Mouse (Mus musculus) midbrain, postnatal 0 days (tissue): Measurements from ENCODE around the gene Pld2. TPM values are rescaled to one million over a fixed set of nuclear protein-coding genes. Genes with fewer than 3 reads are reported as not detected.

Experiments used
- ATAC-seq: fragments of 200-750 bp; cut with Nextera tagmentation; 2 replicates; pipeline ENCODE4 v1.8.0; 2017; ENCODE audit warnings: moderate number of reproducible peaks, mild to moderate bottlenecking, moderate TSS enrichment, moderate library complexity; ENCODE audit not compliant: low FRiP score
- DNase-seq: peaks from one replicate; pipeline ENCODE4 v3.0.0-alpha.2; 2015; ENCODE audit warnings: low spot score
- H3K27ac ChIP-seq: fragments of 300-500 bp; sonication (generic); 2 replicates; pipeline ENCODE4 v1.5.1; 2014; ENCODE audit warnings: low read depth, mild to moderate bottlenecking, low read length, mixed read lengths
- H3K27me3 ChIP-seq: fragments of 300-500 bp; sonication (generic); 2 replicates; pipeline ENCODE4 v1.6.1; 2014; ENCODE audit warnings: low read length, control low read depth, mixed read lengths; ENCODE audit not compliant: insufficient read depth
- H3K36me3 ChIP-seq: fragments of 300-500 bp; sonication (generic); 2 replicates; pipeline ENCODE4 v1.6.1; 2014; ENCODE audit warnings: low read length, control low read depth, mixed read lengths; ENCODE audit not compliant: insufficient read depth
- H3K4me1 ChIP-seq: fragments of 300-500 bp; sonication (generic); 2 replicates; pipeline ENCODE4 v1.6.1; 2014; ENCODE audit warnings: mild to moderate bottlenecking, control low read depth, antibody characterized with exemption, low read length, mixed read lengths; ENCODE audit not compliant: insufficient read depth
- H3K4me2 ChIP-seq: fragments of 300-500 bp; sonication (generic); 2 replicates; pipeline ENCODE4 v1.6.1; 2014; ENCODE audit warnings: low read depth, mild to moderate bottlenecking, low read length, mixed read lengths; ENCODE audit not compliant: poor library complexity, severe bottlenecking
- H3K4me3 ChIP-seq: fragments of 300-500 bp; sonication (generic); 2 replicates; pipeline ENCODE4 v1.5.1; 2014; ENCODE audit warnings: low read depth, mild to moderate bottlenecking, low read length, moderate library complexity
- H3K9ac ChIP-seq: fragments of 300-500 bp; sonication (generic); replicated peaks from 2 replicates; pipeline ENCODE4 v1.6.1; 2014; ENCODE audit warnings: mild to moderate bottlenecking, low read length, moderate library complexity, mixed read lengths; ENCODE audit not compliant: poor library complexity, severe bottlenecking
- H3K9me3 ChIP-seq: fragments of 300-500 bp; sonication (generic); 2 replicates; pipeline ENCODE4 v1.6.1; 2016; ENCODE audit warnings: low read length, control low read depth
- CTCF ChIP-seq: IDR thresholded peaks from 2 replicates; pipeline ENCODE4 v1.5.1; 2016; ENCODE audit warnings: antibody characterized with exemption, mild to moderate bottlenecking
- WGBS: fragments of 180-500 bp; shearing (Covaris S2); extraction: QIAGEN DNeasy Blood & Tissue Kit; methylation state at CpG from one replicate; pipeline ENCODE4 v1.1.7; 2014; 5-methylcytosine and 5-hydroxymethylcytosine counted together
- polyA plus RNA-seq: library from polyadenylated mRNA; unstranded; fragments of >200 nt; fragmentation: Nextera tagmentation; extraction: Ambion mirVana; gene quantifications from 2 replicates; pipeline ENCODE4 v1.2.1, GENCODE M21; 2015
- total RNA-seq: library from RNA; depleted of rRNA; stranded (reverse); fragments of >200 nt; gene quantifications from 2 replicates; pipeline ENCODE4 v1.2.3, GENCODE M21; 2014

The Pld2 gene
- total and polyA plus RNA-seq, 2 experiments from 2014 or later = 19.4 to 71.5 TPM

DNA sequence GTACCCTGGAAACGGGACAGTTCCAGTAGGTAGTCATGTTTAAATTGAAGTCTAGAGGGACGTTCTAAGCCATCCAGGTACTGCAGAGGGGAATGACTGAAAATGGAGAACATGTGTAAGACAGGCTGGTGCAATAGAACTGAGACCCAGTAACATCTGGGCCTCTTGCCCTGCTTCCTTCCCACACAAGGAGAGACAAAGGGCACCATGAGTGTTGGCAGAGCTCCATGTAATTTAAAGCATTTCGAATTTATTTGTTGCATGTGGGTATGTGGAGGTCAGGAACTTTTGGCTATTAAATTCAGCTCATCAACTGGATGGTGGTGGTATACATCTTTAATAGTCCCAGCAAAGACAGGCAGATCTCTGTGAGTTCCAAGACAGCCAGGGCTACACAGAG, 42.3 kb downstream of the Pld2 start:
- DNase-seq (no peak), ATAC-seq (no peak)
- WGBS = 77% methylated on average over 3 of the region's 3 CpGs

DNA sequence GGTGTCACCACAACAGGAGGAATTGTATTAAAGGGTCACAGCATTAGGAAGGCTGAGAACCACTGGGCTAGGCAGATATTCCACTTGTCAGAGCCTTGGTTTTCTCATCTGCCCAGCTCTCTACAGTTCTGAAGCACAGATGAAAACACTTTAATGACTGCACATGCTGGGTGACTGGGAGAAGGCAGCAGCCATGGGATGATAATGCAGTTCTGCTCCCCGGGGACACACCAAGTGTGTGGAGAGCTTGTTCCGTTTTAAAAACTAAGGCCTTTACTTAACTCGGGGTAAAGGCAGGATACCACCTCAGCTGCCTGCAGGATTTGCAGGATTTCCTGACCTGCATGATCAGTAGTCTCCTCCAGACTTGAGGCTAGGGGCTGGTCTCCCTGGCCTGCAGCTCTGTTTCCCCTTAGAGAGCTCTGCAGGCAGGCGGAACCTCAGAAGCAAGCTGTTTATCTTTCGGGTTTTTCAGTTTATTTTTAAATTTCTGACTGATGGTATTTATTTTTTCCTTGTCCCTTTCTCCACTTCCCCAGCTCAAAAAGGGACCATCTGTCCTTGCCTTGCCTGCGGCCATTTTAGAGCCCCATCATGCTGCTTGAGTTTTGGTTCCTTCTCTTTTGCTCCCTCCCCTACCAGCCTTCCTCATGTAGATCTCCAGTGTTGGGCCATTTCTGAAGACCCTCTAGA, 43.3 kb downstream of the Pld2 start:
- H3K36me3 ChIP-seq = no peaks in the 10 kb centered on the region; the same call in 1 of the 2 replicates

More for the DNA sequence above, 42.3 kb downstream of the Pld2 start:
- TF ChIP-seq CTCF = no peak
- no peak overlapping the region for H3K9ac ChIP-seq
- H3K4me2 ChIP-seq = no peak overlapping the region
- H3K27ac ChIP-seq = no peak overlapping the region
- no peaks in the 10 kb centered on the region for H3K27me3 ChIP-seq
- no peaks in the 10 kb centered on the region for H3K9me3 ChIP-seq
- H3K36me3 ChIP-seq = no peaks in the 10 kb centered on the region; the same call in 1 of the 2 replicates
- H3K4me1 ChIP-seq = peaks cover 10% of the 10 kb centered on the region; the same call in 1 of the 2 replicates
- H3K4me3 ChIP-seq = no peak overlapping the region

DNA sequence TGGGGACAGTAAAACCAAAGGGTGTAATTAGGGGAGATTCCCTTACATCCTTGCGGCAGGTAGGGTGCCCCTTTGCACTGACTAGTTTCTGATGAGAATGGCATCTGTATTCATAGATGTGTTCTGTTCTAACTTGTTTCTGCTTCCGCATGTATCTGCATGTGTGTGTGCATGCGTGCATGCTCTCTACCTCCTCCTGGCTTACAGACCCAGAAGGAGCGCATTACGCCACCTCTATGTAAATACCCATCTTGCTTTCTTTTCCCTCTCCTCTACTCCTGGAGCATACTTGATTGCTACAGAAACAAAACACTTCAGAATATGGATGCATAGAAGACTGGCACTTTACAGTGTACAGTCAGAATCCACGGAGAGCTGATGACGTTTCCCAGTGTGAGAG, 43.9 kb downstream of the Pld2 start:
- H3K4me2 ChIP-seq = no peak overlapping the region
- H3K9me3 ChIP-seq = no peaks in the 10 kb centered on the region
- no peak overlapping the region for H3K4me3 ChIP-seq
- H3K36me3 ChIP-seq = no peaks in the 10 kb centered on the region; the same call in 1 of the 2 replicates
- H3K9ac ChIP-seq = no peak overlapping the region
- peaks cover 8% of the 10 kb centered on the region; the same call in 1 of the 2 replicates for H3K4me1 ChIP-seq
- H3K27me3 ChIP-seq = no peaks in the 10 kb centered on the region
- DNase-seq = no peak
- no peak for ATAC-seq
- TF ChIP-seq CTCF = no peak
- no peak overlapping the region for H3K27ac ChIP-seq
- 90% methylated on average over 7 of the region's 7 CpGs for WGBS

More for the DNA sequence above, 43.3 kb downstream of the Pld2 start:
- no peak for TF ChIP-seq CTCF
- no peaks in the 10 kb centered on the region for H3K9me3 ChIP-seq
- H3K27me3 ChIP-seq = no peaks in the 10 kb centered on the region
- no peak overlapping the region for H3K27ac ChIP-seq
- H3K9ac ChIP-seq = no peak overlapping the region
- no peak for ATAC-seq
- H3K4me3 ChIP-seq = no peak overlapping the region
- no peak for DNase-seq
- no peak overlapping the region for H3K4me2 ChIP-seq
- 66% methylated on average over 6 of the region's 6 CpGs for WGBS
- H3K4me1 ChIP-seq = peaks cover 10% of the 10 kb centered on the region; the same call in 1 of the 2 replicates

DNA sequence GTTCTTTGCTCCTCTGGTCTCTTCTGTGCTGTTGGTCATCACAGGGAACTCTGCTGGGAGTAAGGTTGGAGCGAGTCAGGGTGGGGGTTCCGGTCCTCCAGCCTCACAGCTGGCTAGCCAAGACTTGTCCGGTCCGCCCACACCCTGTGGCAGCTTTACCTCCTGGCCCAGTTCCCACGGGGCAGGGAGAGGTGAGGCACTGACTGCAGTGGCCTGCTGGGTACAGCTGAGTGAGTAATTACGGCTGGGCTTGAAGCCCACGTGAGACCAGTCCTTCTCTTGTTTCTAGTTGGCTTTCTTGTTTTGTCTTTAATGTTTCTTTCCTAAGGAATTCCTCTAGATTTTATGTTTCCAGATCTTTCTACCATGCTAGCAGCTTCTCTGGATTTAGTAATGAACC, 45.6 kb downstream of the Pld2 start:
- Histone ChIP-seq H3K4me2 (no peak overlapping the region), H3K36me3 (no peaks in the 10 kb centered on the region), H3K9me3 (no peaks in the 10 kb centered on the region), H3K27ac (no peak overlapping the region), H3K4me1 (peaks cover 6% of the 10 kb centered on the region; the same call in 1 of the 2 replicates), H3K4me3 (no peak overlapping the region), H3K9ac (no peak overlapping the region), H3K27me3 (no peaks in the 10 kb centered on the region)
- no peak for ATAC-seq
- no peak for TF ChIP-seq CTCF
- peak; percentile 39 for DNase-seq
- whole genome bisulfite sequencing = 53% methylated on average over 7 of the region's 7 CpGs

DNA sequence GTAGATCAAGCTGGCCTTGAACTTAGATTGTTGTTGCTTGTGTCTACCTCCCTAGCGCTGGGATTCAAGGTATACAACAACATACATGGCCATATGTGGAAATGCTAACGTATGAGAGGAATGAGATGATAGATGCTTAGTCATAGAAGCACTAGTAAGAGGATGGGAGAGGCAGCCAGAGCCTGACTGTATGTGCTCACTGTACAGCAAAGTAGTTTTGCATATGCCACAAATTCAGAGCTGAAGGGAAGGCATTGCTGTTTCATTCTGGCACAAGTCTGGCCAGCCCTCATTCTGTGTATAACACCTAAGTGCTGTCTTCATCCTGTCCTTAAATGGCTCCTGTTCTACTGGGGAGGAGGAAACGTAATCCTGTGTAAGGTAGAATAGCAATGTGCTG, 46.4 kb downstream of the Pld2 start:
- DNase-seq = no peak
- Histone ChIP-seq H3K4me2 (no peak overlapping the region), H3K27me3 (no peaks in the 10 kb centered on the region), H3K4me3 (no peak overlapping the region), H3K36me3 (no peaks in the 10 kb centered on the region), H3K9ac (no peak overlapping the region), H3K4me1 (peaks cover 6% of the 10 kb centered on the region; the same call in 1 of the 2 replicates), H3K27ac (no peak overlapping the region), H3K9me3 (no peaks in the 10 kb centered on the region)
- WGBS = 91% methylated on average over 3 of the region's 3 CpGs
- no peak for TF ChIP-seq CTCF
- no peak for ATAC-seq

DNA sequence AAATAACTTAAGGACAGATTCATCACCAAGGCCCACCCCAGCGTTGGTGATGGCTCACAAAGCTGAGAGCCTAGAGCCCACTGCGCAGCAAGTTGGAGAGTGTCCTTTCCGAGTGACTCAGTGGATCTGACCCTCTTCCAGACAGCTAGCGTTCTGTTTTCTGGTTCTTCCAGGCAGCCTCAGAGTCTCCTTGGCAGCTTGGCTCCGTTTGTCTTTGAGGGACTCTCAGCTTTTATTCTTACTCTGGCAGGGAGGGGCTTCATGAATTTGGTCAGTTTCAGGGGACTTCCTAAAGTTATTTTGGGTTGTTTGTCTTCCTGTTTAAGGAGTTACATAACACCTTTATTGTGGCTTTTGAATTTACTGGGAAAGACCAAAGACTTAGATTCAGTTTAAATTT, 47.1 kb downstream of the Pld2 start:
- Histone ChIP-seq H3K36me3 (no peaks in the 10 kb centered on the region), H3K9me3 (no peaks in the 10 kb centered on the region), H3K27ac (no peak overlapping the region), H3K4me3 (no peak overlapping the region), H3K4me1 (peaks cover 6% of the 10 kb centered on the region; the same call in 1 of the 2 replicates), H3K4me2 (no peak overlapping the region), H3K9ac (no peak overlapping the region), H3K27me3 (no peaks in the 10 kb centered on the region)
- ATAC-seq (no peak), DNase-seq (no peak)
- 77% methylated on average over 5 of the region's 5 CpGs for WGBS
- TF ChIP-seq CTCF = no peak
